Mouse (Mus musculus): ENCODE results near the gene Pam. TPM values are rescaled to one million over a fixed set of nuclear protein-coding genes. Genes with fewer than 3 reads are reported as not detected.
A peak's percentile ranks its signal among the peaks of the same experiment; 100 is the strongest.

The Pam gene
- polyA plus RNA-seq, 1 experiment from 2014 or later: 21.8 TPM

DNA sequence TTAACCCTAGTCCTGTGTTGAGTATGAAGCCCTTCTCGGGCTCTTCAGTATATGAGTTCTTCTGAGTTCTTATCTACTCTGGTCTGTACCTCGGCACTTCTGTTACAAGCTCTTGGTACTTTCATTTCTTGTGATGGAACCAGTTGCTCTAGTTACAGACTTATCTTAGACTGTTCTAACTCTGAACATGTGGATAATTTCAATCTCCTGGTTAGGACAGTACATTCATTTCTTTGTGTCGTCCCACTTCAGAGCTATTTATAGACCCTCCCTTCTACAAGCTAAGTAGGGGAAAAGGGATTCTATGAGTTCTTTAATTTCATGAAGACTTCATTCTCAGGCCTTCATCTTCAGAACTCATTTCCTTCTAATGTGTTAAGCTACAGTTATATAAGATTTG lies 307.8 kb downstream of the Pam start:
- H3K36me3 ChIP-seq: no peaks in the 10 kb centered on the region
- no peak overlapping the region for H3K4me3 ChIP-seq
- ATAC-seq (ENCODE audit: low FRiP score, low read depth): no peak
- H3K27ac ChIP-seq: no peak overlapping the region
- 92% methylated on average over 3 of the region's 3 CpGs for WGBS
- no peak overlapping the region for H3K4me2 ChIP-seq (replicated peaks)
- H3K27me3 ChIP-seq (replicated peaks): no peaks in the 10 kb centered on the region
- H3K9ac ChIP-seq: no peak overlapping the region
- no peaks in the 10 kb centered on the region for H3K4me1 ChIP-seq
- H3K9me3 ChIP-seq: no peaks in the 10 kb centered on the region

DNA sequence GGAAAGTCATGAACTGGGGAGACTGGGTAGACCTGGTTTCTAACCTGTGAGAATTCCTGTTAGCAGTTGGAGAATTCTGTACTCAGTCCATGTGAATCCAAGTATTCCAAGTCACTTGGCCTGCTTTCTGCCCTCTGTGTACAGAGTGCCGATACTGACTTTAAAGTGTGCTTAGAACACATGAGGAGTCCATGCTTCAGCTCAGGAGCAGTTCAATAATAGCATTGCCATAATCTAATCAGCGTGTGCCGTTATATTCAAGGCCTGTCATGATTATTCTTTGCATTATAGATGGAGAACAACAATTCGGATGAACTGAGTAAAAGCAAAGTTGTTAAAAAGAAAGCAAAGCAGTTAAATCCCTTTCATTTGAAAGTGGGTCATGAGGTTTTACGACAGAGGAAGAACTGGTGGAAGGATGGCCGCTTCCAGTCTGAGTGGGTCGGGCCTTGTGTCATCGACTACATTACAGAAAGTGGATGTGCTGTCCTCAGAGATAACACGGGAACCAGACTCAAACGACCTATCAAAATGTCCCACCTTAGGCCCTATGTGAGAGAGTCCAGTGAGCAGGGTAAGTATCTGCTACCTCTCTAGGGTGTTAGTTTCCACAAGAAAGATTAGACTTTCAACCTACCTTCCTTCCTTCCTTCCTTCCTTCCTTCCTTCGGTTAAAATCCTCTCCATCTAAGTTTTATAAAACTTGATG lies 309.6 kb downstream of the Pam start:
- Histone ChIP-seq H3K27ac (no peak overlapping the region), H3K9me3 (no peaks in the 10 kb centered on the region), H3K36me3 (no peaks in the 10 kb centered on the region), H3K27me3 (replicated peaks) (no peaks in the 10 kb centered on the region), H3K4me1 (no peaks in the 10 kb centered on the region), H3K9ac (no peak overlapping the region), H3K4me2 (replicated peaks) (no peak overlapping the region), H3K4me3 (no peak overlapping the region)
- 84% methylated on average over 11 of the region's 11 CpGs for WGBS
- ATAC-seq (ENCODE audit: low FRiP score, low read depth): no peak

DNA sequence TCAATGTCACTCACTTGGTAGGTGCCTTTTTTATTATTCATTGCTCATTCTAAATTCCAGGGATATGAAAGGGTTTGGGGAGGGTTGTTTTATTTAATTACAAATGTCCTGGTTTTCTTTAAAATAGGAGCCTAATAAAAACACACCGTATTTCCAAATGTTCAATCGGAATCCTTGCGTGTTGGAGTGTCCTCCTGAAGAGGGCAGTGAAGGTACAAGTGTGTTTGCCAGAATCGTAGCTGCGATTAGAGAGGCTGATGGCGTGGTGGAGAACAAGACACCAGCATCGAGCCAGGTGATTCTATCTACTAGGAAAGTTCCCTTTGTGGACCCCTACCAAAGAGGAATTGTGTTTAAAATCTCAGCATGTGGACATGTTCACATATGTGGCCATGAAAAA lies 310.5 kb downstream of the Pam start:
- H3K27me3 ChIP-seq (replicated peaks): no peaks in the 10 kb centered on the region
- WGBS: 79% methylated on average over 7 of the region's 7 CpGs
- no peak for ATAC-seq (ENCODE audit: low FRiP score, low read depth)
- H3K4me3 ChIP-seq: no peak overlapping the region
- no peaks in the 10 kb centered on the region for H3K4me1 ChIP-seq
- no peaks in the 10 kb centered on the region for H3K36me3 ChIP-seq
- H3K27ac ChIP-seq: no peak overlapping the region
- H3K4me2 ChIP-seq (replicated peaks): no peak overlapping the region
- H3K9ac ChIP-seq: no peak overlapping the region
- no peaks in the 10 kb centered on the region for H3K9me3 ChIP-seq

DNA sequence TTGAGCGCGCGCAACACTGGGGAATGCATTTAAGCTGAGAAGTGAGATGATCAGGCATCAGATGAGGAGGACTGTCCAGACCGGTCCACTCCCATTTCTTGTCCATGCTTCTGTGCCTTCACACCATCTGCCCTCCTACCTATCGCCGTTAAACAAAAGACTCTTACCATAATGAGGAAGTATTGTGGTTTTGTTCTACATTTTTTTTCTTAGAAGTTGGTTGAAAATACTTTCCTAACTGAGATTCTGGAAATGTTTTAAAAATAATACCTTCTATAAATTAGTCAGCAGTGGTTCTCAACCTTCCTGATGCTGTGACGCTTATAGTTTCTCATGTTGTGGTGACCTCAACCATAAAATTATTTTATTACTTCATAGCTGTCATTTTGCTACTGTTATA lies 313.8 kb downstream of the Pam start:
- WGBS: 93% methylated on average over 7 of the region's 7 CpGs
- Histone ChIP-seq H3K4me2 (replicated peaks) (no peak overlapping the region), H3K4me3 (no peak overlapping the region), H3K36me3 (no peaks in the 10 kb centered on the region), H3K27ac (no peak overlapping the region), H3K9ac (no peak overlapping the region), H3K27me3 (replicated peaks) (no peaks in the 10 kb centered on the region), H3K9me3 (no peaks in the 10 kb centered on the region), H3K4me1 (no peaks in the 10 kb centered on the region)
- no peak for ATAC-seq (ENCODE audit: low FRiP score, low read depth)

DNA sequence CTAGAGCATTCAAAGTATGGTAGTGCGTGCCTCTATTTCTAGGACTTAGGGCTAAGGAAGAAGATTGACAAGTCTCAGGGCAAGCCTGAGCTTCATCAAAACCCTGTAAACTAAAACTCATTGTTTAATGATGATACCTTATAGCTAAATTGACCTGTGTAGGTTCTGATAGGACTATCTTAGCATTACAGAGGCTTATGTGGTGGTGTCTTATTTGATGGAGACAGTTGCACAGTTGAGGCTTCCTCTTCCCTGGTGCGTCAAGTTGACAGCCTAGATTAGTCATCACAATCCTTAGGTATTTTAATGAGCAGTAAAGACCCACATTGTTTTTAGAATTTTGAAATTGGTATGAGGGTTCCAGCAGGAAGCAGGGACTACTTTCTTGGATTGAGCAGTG lies 321.5 kb downstream of the Pam start:
- H3K27me3 ChIP-seq (replicated peaks): no peaks in the 10 kb centered on the region
- H3K27ac ChIP-seq: no peak overlapping the region
- H3K36me3 ChIP-seq: peaks cover 3% of the 10 kb centered on the region; the same call in 1 of the 2 replicates
- WGBS: 96% methylated on average over 2 of the region's 2 CpGs
- 0 out of 2 replicates have a peak, but pooled peaks cover 3% of the 10 kb centered on the region for H3K4me1 ChIP-seq
- H3K4me2 ChIP-seq (replicated peaks): no peak overlapping the region
- no peak overlapping the region for H3K4me3 ChIP-seq
- no peak overlapping the region for H3K9ac ChIP-seq
- no peak for ATAC-seq (ENCODE audit: low FRiP score, low read depth)
- H3K9me3 ChIP-seq: no peaks in the 10 kb centered on the region

DNA sequence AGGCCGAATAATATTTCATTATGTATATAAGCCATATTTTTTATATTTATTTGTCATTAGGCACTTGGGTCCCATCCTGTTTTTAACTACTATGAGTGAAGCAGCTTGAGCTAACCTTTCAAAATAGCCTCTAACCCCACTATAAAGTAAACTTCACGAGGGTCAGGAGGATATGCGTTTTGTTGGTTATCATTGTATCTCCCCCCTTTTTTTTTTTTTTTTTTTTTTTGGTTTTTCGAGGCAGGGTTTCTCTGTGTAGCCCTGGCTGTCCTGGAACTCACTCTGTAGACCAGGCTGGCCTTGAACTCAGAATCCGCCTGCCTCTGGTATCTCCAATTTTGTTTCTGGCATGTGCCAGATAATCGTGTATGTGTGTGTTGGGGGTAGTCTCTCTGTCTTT lies 322.1 kb downstream of the Pam start:
- Histone ChIP-seq H3K9ac (no peak overlapping the region), H3K4me2 (replicated peaks) (no peak overlapping the region), H3K27ac (no peak overlapping the region), H3K36me3 (peaks cover 3% of the 10 kb centered on the region; the same call in 1 of the 2 replicates), H3K4me1 (0 out of 2 replicates have a peak, but pooled peaks cover 6% of the 10 kb centered on the region), H3K4me3 (no peak overlapping the region), H3K27me3 (replicated peaks) (no peaks in the 10 kb centered on the region), H3K9me3 (no peaks in the 10 kb centered on the region)
- 86% methylated on average over 6 of the region's 6 CpGs for WGBS
- ATAC-seq (ENCODE audit: low FRiP score, low read depth): no peak

DNA sequence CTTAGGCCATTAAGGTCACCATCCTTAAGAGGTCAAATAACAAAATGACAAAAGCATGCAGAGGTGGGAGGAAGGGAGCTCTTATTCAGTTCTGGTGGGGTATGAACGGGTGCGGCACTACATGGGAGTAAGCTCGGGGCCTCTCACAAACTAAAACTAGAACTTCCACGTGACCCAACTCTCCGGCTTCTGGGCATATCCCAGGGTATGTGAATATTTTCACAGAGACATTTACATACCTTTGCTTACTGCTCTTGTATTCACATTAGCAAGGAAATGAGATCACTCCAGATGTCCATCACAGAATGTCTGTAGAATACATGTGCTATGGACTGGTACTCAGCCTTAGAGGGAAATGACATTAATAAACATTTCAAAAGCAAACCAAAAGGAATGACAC lies 323.7 kb downstream of the Pam start:
- Histone ChIP-seq H3K36me3 (peaks cover 3% of the 10 kb centered on the region; the same call in 1 of the 2 replicates), H3K4me1 (peaks cover 20% of the 10 kb centered on the region), H3K9ac (no peak overlapping the region), H3K4me3 (no peak overlapping the region), H3K27ac (no peak overlapping the region), H3K27me3 (replicated peaks) (no peaks in the 10 kb centered on the region), H3K4me2 (replicated peaks) (no peak overlapping the region), H3K9me3 (no peaks in the 10 kb centered on the region)
- no peak for ATAC-seq (ENCODE audit: low FRiP score, low read depth)
- 91% methylated on average over 5 of the region's 5 CpGs for WGBS

DNA sequence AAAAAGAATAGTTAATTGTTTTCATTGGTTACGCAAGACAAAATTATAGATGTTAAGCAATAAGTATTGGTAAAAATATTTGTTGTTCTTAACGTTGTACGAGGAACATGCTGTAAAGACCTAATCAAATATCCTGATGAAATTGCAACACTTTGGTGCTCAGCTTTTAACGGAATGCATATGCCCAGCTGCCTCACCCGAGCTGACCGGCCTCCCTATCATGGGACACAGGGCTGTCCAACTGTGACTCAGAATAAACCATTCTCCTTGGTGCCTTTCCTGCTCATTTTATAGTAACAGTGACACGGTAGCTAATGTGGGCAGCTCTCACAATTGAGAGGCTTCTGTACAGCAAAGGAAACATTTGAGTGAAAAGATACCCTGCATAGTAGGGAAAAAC lies 324.3 kb downstream of the Pam start:
- peaks cover 3% of the 10 kb centered on the region; the same call in 1 of the 2 replicates for H3K36me3 ChIP-seq
- 72% methylated on average over 7 of the region's 7 CpGs for WGBS
- H3K27me3 ChIP-seq (replicated peaks): no peaks in the 10 kb centered on the region
- H3K4me1 ChIP-seq: peaks cover 20% of the 10 kb centered on the region
- no peak for ATAC-seq (ENCODE audit: low FRiP score, low read depth)
- no peak overlapping the region for H3K27ac ChIP-seq
- no peak overlapping the region for H3K9ac ChIP-seq
- no peaks in the 10 kb centered on the region for H3K9me3 ChIP-seq
- peak overlapping the region; percentile 72 for H3K4me2 ChIP-seq (replicated peaks)
- no peak overlapping the region for H3K4me3 ChIP-seq

DNA sequence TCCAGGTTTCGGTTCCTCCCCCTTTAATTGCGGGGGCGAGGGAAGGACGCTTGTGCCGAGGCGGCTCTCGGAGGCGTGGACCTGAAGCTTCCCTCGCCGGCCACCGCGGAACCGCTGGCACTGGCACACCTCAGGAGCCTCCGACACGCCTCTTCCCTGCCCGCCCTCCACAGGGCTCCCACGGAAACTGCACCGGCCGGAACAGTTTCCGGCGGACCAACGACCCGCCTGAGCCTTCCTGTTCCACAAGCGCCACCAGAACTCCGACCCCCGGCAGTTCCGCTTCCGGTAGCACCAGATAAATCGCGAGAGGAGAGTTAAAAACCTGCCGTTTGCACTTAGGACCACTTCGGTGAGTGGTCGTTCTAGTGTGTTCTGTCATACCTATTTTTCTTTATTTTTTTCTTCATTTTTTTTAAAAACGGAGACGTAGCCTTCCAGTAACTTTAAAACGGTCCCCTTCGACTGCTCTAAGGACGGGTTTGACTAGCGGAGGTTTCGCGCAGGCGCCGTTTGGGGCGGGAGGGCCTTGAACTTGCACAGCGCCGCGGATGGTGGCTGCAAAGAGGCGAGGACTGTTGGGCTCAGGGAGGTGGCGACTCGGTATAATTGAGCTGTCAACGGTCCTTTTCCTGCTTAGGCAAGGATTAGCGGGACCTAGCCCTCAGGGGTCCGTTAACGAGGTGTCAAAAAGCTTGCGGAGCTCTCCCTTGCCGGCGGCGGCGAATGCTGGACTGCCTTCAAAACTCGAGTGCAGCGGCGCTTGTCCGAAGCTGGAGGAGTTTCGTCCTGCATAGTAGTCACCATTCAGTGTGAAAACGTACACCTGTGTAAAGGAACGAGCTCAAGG lies 325.3 kb downstream of the Pam start, which contains the start of the genes Gin1 and Ppip5k2:
Gin1 (plus strand) TSS at position 269 of the 850 bp plus-strand sequence.
Ppip5k2 (minus strand) TSS at position 508 of the 850 bp plus-strand sequence.
- under 1% methylated on average over 66 of the region's 66 CpGs for WGBS
- ATAC-seq (ENCODE audit: low FRiP score, low read depth): peak; percentile 99
- peaks cover 20% of the 10 kb centered on the region for H3K4me1 ChIP-seq

DNA sequence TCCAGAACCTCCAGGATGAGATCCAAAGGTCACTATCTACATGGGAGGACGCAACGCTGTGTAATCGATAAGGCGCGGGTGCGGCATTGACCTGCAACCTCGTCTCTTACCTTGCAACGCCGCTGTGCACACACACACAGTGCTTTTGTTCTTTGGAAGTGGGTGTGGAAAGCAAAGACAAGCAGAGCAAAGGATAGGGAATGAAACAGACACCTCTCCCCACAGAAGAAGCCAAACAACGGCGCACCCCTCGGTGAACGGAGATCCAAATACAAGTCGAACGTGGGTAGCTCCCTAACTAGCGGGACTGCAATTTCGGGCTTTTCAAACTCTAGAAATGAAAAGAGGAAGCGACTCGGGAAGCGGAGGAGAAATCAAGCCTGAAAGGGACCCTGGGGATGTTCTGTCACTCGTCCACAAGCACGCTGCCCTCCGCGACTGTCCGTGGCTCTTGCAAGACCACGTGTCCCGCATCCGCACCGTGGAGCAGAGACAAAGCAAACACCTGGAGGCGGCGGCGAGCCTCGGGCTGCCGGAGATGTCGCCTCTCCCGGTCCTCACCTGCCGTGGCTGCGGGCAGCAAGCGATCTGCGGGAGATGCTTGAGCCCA lies 326.0 kb downstream of the Pam start:
- ATAC-seq (ENCODE audit: low FRiP score, low read depth): peak; percentile 80
- Histone ChIP-seq H3K4me1 (peaks cover 20% of the 10 kb centered on the region), H3K27me3 (replicated peaks) (no peaks in the 10 kb centered on the region), H3K36me3 (no peaks in the 10 kb centered on the region), H3K4me2 (replicated peaks) (peak overlapping the region; percentile 72), H3K9ac (peak overlapping the region; percentile 82), H3K4me3 (peak overlapping the region; percentile 86), H3K27ac (peak overlapping the region; percentile 59; the same call in 1 of the 2 replicates), H3K9me3 (no peaks in the 10 kb centered on the region)
- WGBS: under 1% methylated on average over 40 of the region's 40 CpGs

More for the DNA sequence above, 325.3 kb downstream of the Pam start, which contains the start of the genes Gin1 and Ppip5k2:
- Histone ChIP-seq H3K9ac (peak within 1 kb of the TSS; percentile 82), H3K4me3 (peak within 1 kb of the TSS; percentile 86), H3K4me2 (replicated peaks) (peak within 1 kb of the TSS; percentile 72), H3K27me3 (replicated peaks) (no peaks in the 10 kb centered on the region), H3K27ac (peak within 1 kb of the TSS; percentile 59; the same call in 1 of the 2 replicates), H3K9me3 (no peaks in the 10 kb centered on the region), H3K36me3 (no peaks in the 10 kb centered on the region)

DNA sequence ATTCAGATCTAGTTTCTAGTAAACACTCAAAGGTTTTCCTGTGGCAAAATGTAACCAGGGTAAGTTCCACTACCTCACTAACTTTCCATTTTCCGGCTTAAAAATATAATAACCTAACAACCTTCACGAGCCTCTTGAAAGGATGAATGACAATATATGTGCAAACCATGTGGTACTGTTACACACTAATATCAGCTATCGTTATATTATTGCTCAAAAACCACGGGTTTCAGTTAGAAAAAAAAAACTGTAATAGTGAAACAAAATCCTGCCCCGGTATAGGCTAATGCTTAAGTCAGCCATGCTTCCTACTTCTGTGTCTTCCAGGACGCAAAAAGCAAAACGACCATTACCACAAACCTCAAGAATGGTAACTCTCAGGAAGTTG lies 326.5 kb downstream of the Pam start:
- no peak for ATAC-seq (ENCODE audit: low FRiP score, low read depth)
- H3K9ac ChIP-seq: peak overlapping the region; percentile 82
- no peak overlapping the region for H3K27ac ChIP-seq
- H3K27me3 ChIP-seq (replicated peaks): no peaks in the 10 kb centered on the region
- 16% methylated on average over 7 of the region's 7 CpGs for WGBS
- H3K4me1 ChIP-seq: peaks cover 20% of the 10 kb centered on the region
- H3K4me2 ChIP-seq (replicated peaks): peak overlapping the region; percentile 72
- no peaks in the 10 kb centered on the region for H3K36me3 ChIP-seq
- H3K4me3 ChIP-seq: peak overlapping the region; percentile 86
- H3K9me3 ChIP-seq: no peaks in the 10 kb centered on the region

DNA sequence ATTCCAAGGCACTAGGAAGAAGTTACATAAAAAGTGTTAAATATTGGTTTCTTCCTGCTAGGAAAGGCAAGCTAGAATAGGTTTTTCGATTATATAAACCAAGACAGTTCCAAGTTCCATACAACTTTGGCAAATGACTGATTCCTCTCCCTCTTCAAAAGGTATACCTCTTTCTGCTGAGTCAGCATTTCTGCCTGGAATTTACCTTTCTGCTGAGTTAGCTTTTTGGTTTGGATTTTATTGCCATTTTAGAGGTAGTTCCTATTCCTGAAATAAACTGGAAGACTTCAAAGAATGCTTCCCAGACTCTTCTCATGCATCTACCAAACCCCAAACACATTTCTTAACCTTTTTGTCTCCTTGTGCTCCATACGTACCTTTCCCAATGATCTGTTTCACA lies 327.4 kb downstream of the Pam start:
- no peaks in the 10 kb centered on the region for H3K27me3 ChIP-seq (replicated peaks)
- H3K4me1 ChIP-seq: peaks cover 20% of the 10 kb centered on the region
- no peak overlapping the region for H3K27ac ChIP-seq
- no peak overlapping the region for H3K9ac ChIP-seq
- H3K9me3 ChIP-seq: no peaks in the 10 kb centered on the region
- whole genome bisulfite sequencing: 87% methylated on average over 2 of the region's 2 CpGs
- no peaks in the 10 kb centered on the region for H3K36me3 ChIP-seq
- no peak for ATAC-seq (ENCODE audit: low FRiP score, low read depth)
- H3K4me3 ChIP-seq: no peak overlapping the region
- peak overlapping the region; percentile 72 for H3K4me2 ChIP-seq (replicated peaks)
